Mouse (Mus musculus) limb, embryonic 14.5 days (tissue): Measurements from ENCODE around the gene Nol4l. TPM values are rescaled to one million over a fixed set of nuclear protein-coding genes. Genes with fewer than 3 reads are reported as not detected.

Experiments
- ATAC-seq: fragments of 200-750 bp; cut with Nextera tagmentation; 2 replicates; pipeline ENCODE4 v1.8.0; 2017; ENCODE audit warnings: low read depth, moderate number of reproducible peaks, moderate TSS enrichment; ENCODE audit not compliant: low FRiP score
- DNase-seq: peaks from one replicate; pipeline ENCODE4 v3.0.0-alpha.2; 2015; ENCODE audit warnings: low spot score
- H3K27ac ChIP-seq: fragments of 300-500 bp; sonication (generic); replicated peaks from 2 replicates; pipeline ENCODE4 v1.5.1; 2014; ENCODE audit warnings: low read depth, mild to moderate bottlenecking, low read length, moderate library complexity, mixed read lengths
- H3K27me3 ChIP-seq: fragments of 300-500 bp; sonication (generic); 2 replicates; pipeline ENCODE4 v1.6.1; 2014; ENCODE audit warnings: low read length, mixed read lengths; ENCODE audit not compliant: control insufficient read depth, insufficient read depth
- H3K36me3 ChIP-seq: fragments of 300-500 bp; sonication (generic); 2 replicates; pipeline ENCODE4 v1.6.1; 2014; ENCODE audit warnings: mild to moderate bottlenecking, low read length, moderate library complexity, mixed read lengths; ENCODE audit not compliant: control insufficient read depth, insufficient read depth
- H3K4me1 ChIP-seq: fragments of 300-500 bp; sonication (generic); 2 replicates; pipeline ENCODE4 v1.6.1; 2014; ENCODE audit warnings: antibody characterized with exemption, low read length, mixed read lengths; ENCODE audit not compliant: control insufficient read depth, insufficient read depth
- H3K4me2 ChIP-seq: fragments of 300-500 bp; sonication (generic); replicated peaks from 2 replicates; pipeline ENCODE4 v1.6.1; 2014; ENCODE audit warnings: low read depth, mild to moderate bottlenecking, low read length, moderate library complexity; ENCODE audit not compliant: severe bottlenecking
- H3K4me3 ChIP-seq: fragments of 300-500 bp; sonication (generic); replicated peaks from 2 replicates; pipeline ENCODE4 v1.5.1; 2014; ENCODE audit warnings: low read length
- H3K9ac ChIP-seq: fragments of 300-500 bp; sonication (generic); 2 replicates; pipeline ENCODE4 v1.6.1; 2014; ENCODE audit warnings: mild to moderate bottlenecking, low read depth, low read length, moderate library complexity; ENCODE audit not compliant: severe bottlenecking
- H3K9me3 ChIP-seq: fragments of 300-500 bp; sonication (generic); 2 replicates; pipeline ENCODE4 v1.6.1; 2016; ENCODE audit warnings: low read length; ENCODE audit not compliant: control insufficient read depth
- POLR2A ChIP-seq: fragments of 200-500 bp; IDR thresholded peaks from 2 replicates; pipeline ENCODE4 v1.8.0; 2012; ENCODE audit warnings: inconsistent platforms, mild to moderate bottlenecking, moderate library complexity, borderline replicate concordance; ENCODE audit not compliant: insufficient read depth, insufficient read length; ENCODE audit errors: extremely low read depth
- WGBS: fragments of 180-500 bp; shearing (Covaris S2); extraction: QIAGEN DNeasy Blood & Tissue Kit; methylation state at CpG from one replicate; pipeline ENCODE4 v1.1.7; 2014; 5-methylcytosine and 5-hydroxymethylcytosine counted together
- polyA plus RNA-seq, 2 experiments: library from polyadenylated mRNA; depleted of rRNA in 1 of 2; stranded (reverse) in 1 of 2; unstranded in 1 of 2; fragments of >200 nt; fragmentation: Nextera tagmentation in 1 of 2; extraction: Ambion mirVana in 1 of 2; gene quantifications; 2 replicates each; pipeline versions ENCODE4 v1.2.1 to v1.2.3; 2012 to 2014

The Nol4l gene
- polyA plus RNA-seq, 2 experiments = 10.1 to 19.5 TPM

- DNase-seq = no peak
- ATAC-seq = no peak
- Histone ChIP-seq H3K4me2 (no peak overlapping the region), H3K9me3 (no peaks in the 10 kb centered on the region), H3K27me3 (peaks cover 17% of the 10 kb centered on the region), H3K27ac (no peak overlapping the region), H3K9ac (no peak overlapping the region), H3K36me3 (no peaks in the 10 kb centered on the region), H3K4me3 (no peak overlapping the region), H3K4me1 (peaks cover 11% of the 10 kb centered on the region)
- no peak for TF ChIP-seq POLR2A
- 20% methylated on average over 5 of the region's 5 CpGs for WGBS
Measured at GRCm38 (mm10) chr2:153490940-153491339, 38.8 kb downstream of the Nol4l start.

- H3K9ac ChIP-seq = no peak overlapping the region
- H3K27me3 ChIP-seq = peaks cover 17% of the 10 kb centered on the region
- H3K4me3 ChIP-seq = no peak overlapping the region
- TF ChIP-seq POLR2A = no peak
- H3K36me3 ChIP-seq = no peaks in the 10 kb centered on the region
- no peak overlapping the region for H3K4me2 ChIP-seq
- H3K9me3 ChIP-seq = no peaks in the 10 kb centered on the region
- no peak overlapping the region for H3K27ac ChIP-seq
- WGBS = 67% methylated on average over 1 of the region's 1 CpGs
- ATAC-seq (no peak), DNase-seq (no peak)
- peaks cover 11% of the 10 kb centered on the region for H3K4me1 ChIP-seq
Measured at GRCm38 (mm10) chr2:153490116-153490515, 39.7 kb downstream of the Nol4l start.

GRCm38 (mm10) chr2:153484071-153484470, 45.7 kb downstream of the Nol4l start:
- no peak for DNase-seq
- Histone ChIP-seq H3K4me2 (no peak overlapping the region), H3K27ac (no peak overlapping the region), H3K4me3 (no peak overlapping the region), H3K4me1 (peaks cover 10% of the 10 kb centered on the region), H3K27me3 (no peaks in the 10 kb centered on the region), H3K36me3 (no peaks in the 10 kb centered on the region), H3K9me3 (no peaks in the 10 kb centered on the region), H3K9ac (no peak overlapping the region)
- no peak for ATAC-seq
- 54% methylated on average over 4 of the region's 4 CpGs for WGBS
- TF ChIP-seq POLR2A = no peak

- DNase-seq (peak; percentile 38), ATAC-seq (no peak)
- TF ChIP-seq POLR2A = no peak
- H3K36me3 ChIP-seq = no peaks in the 10 kb centered on the region
- WGBS = 9% methylated on average over 20 of the region's 20 CpGs
- H3K27me3 ChIP-seq = no peaks in the 10 kb centered on the region
- H3K4me3 ChIP-seq = no peak overlapping the region
- H3K4me2 ChIP-seq = peak overlapping the region; percentile 15; the same call in 1 of the 2 replicates
- 0 out of 2 replicates have a peak overlapping the region, but pooled peaks have one; percentile 18 for H3K9ac ChIP-seq
- H3K4me1 ChIP-seq = peaks cover 10% of the 10 kb centered on the region
- no peaks in the 10 kb centered on the region for H3K9me3 ChIP-seq
- no peak overlapping the region for H3K27ac ChIP-seq
Measured at GRCm38 (mm10) chr2:153483118-153483983, 46.4 kb downstream of the Nol4l start.

- DNase-seq (no peak), ATAC-seq (no peak)
- 62% methylated on average over 2 of the region's 2 CpGs for WGBS
- TF ChIP-seq POLR2A = no peak
- Histone ChIP-seq H3K36me3 (no peaks in the 10 kb centered on the region), H3K4me3 (no peak overlapping the region), H3K4me1 (peaks cover 10% of the 10 kb centered on the region), H3K4me2 (no peak overlapping the region), H3K9me3 (no peaks in the 10 kb centered on the region), H3K27me3 (no peaks in the 10 kb centered on the region), H3K9ac (no peak overlapping the region), H3K27ac (no peak overlapping the region)
Measured at GRCm38 (mm10) chr2:153481861-153482120, 48.0 kb downstream of the Nol4l start.
